Mouse (Mus musculus) heart, postnatal 0 days (tissue): ENCODE results near the gene Ifnb1. TPM values are rescaled to one million over a fixed set of nuclear protein-coding genes. Genes with fewer than 3 reads are reported as not detected.

Experiments used
- ATAC-seq: fragments of 200-750 bp; cut with Nextera tagmentation; 2 replicates; pipeline ENCODE4 v1.8.0; 2017; ENCODE audit warnings: low read depth, moderate number of reproducible peaks, moderate library complexity; ENCODE audit not compliant: insufficient read depth
- DNase-seq: peaks from one replicate; pipeline ENCODE4 v3.0.0-alpha.2; 2016; ENCODE audit warnings: low spot score
- H3K27ac ChIP-seq: fragments of 300-500 bp; sonication (generic); 2 replicates; pipeline ENCODE4 v1.5.1; 2014; ENCODE audit warnings: low read depth, mild to moderate bottlenecking
- H3K27me3 ChIP-seq: fragments of 300-500 bp; sonication (generic); 2 replicates; pipeline ENCODE4 v1.6.1; 2014; ENCODE audit warnings: low read length, mixed read lengths; ENCODE audit not compliant: control insufficient read depth, insufficient read depth
- H3K36me3 ChIP-seq: fragments of 300-500 bp; sonication (generic); replicated peaks from 2 replicates; pipeline ENCODE4 v1.6.1; 2014; ENCODE audit warnings: low read length, mixed read lengths; ENCODE audit not compliant: control insufficient read depth, insufficient read depth
- H3K4me1 ChIP-seq: fragments of 300-500 bp; sonication (generic); 2 replicates; pipeline ENCODE4 v1.6.1; 2014; ENCODE audit warnings: antibody characterized with exemption; ENCODE audit not compliant: control insufficient read depth, insufficient read depth
- H3K4me2 ChIP-seq: fragments of 300-500 bp; sonication (generic); 2 replicates; pipeline ENCODE4 v1.6.1; 2014; ENCODE audit warnings: low read depth, mild to moderate bottlenecking, low read length, moderate library complexity
- H3K4me3 ChIP-seq: fragments of 300-500 bp; sonication (generic); 2 replicates; pipeline ENCODE4 v1.5.1; 2014; ENCODE audit warnings: low read depth, low read length
- H3K9ac ChIP-seq: fragments of 300-500 bp; sonication (generic); replicated peaks from 2 replicates; pipeline ENCODE4 v1.6.1; 2014; ENCODE audit warnings: low read depth, low read length, mixed read lengths
- H3K9me3 ChIP-seq: fragments of 300-500 bp; sonication (generic); replicated peaks from 2 replicates; pipeline ENCODE4 v1.6.1; 2016; ENCODE audit warnings: low read length; ENCODE audit not compliant: control insufficient read depth
- CTCF ChIP-seq: IDR thresholded peaks from 2 replicates; pipeline ENCODE4 v1.5.1; 2016; ENCODE audit warnings: antibody characterized with exemption, control low read depth, low read depth
- EP300 ChIP-seq: IDR thresholded peaks from 2 replicates; pipeline ENCODE4 v1.6.1; 2016; ENCODE audit warnings: antibody characterized with exemption, low read depth
- WGBS: fragments of 180-500 bp; shearing (Covaris S2); extraction: QIAGEN DNeasy Blood & Tissue Kit; methylation state at CpG from one replicate; pipeline ENCODE4 v1.1.7; 2014; 5-methylcytosine and 5-hydroxymethylcytosine counted together
- polyA plus RNA-seq: library from polyadenylated mRNA; unstranded; fragments of >200 nt; fragmentation: Nextera tagmentation; extraction: Ambion mirVana; gene quantifications from 2 replicates; pipeline ENCODE4 v1.2.1, GENCODE M21; 2015
- total RNA-seq: library from RNA; depleted of rRNA; stranded (reverse); fragments of >200 nt; gene quantifications from 2 replicates; pipeline ENCODE4 v1.2.3, GENCODE M21; 2014; ENCODE audit warnings: low replicate concordance

Ifnb1 gene
- total and polyA plus RNA-seq, 2 experiments from 2014 or later: not detected

GRCm38 (mm10) chr4:88543649-88544234 lies 21.2 kb upstream of the Ifnb1 start:
- H3K27ac ChIP-seq: no peak overlapping the region
- no peaks in the 10 kb centered on the region for H3K36me3 ChIP-seq
- 50% methylated on average over 2 of the region's 2 CpGs for WGBS
- H3K4me1 ChIP-seq: no peaks in the 10 kb centered on the region
- no peak overlapping the region for H3K9ac ChIP-seq
- ATAC-seq (no peak), DNase-seq (peak; percentile 84)
- no peaks in the 10 kb centered on the region for H3K27me3 ChIP-seq
- TF ChIP-seq CTCF: peak; percentile 94
- no peak for TF ChIP-seq EP300
- H3K4me2 ChIP-seq: no peak overlapping the region
- no peak overlapping the region for H3K4me3 ChIP-seq
- H3K9me3 ChIP-seq: no peaks in the 10 kb centered on the region

GRCm38 (mm10) chr4:88537328-88537727 lies 14.8 kb upstream of the Ifnb1 start:
- ATAC-seq (peak; percentile 36; the same call in 1 of the 2 replicates), DNase-seq (peak; percentile 51)
- Histone ChIP-seq H3K4me1 (no peaks in the 10 kb centered on the region), H3K4me3 (no peak overlapping the region), H3K9me3 (no peaks in the 10 kb centered on the region), H3K27ac (peak overlapping the region; percentile 53), H3K36me3 (no peaks in the 10 kb centered on the region), H3K4me2 (peak overlapping the region; percentile 44), H3K9ac (no peak overlapping the region), H3K27me3 (no peaks in the 10 kb centered on the region)
- no peak for TF ChIP-seq EP300
- 36% methylated on average over 12 of the region's 12 CpGs for WGBS

- DNase-seq (no peak), ATAC-seq (no peak)
- TF ChIP-seq CTCF (no peak), EP300 (no peak)
- no peak overlapping the region for H3K9ac ChIP-seq
- WGBS: 51% methylated on average over 7 of the region's 7 CpGs
- H3K27me3 ChIP-seq: no peaks in the 10 kb centered on the region
- no peaks in the 10 kb centered on the region for H3K9me3 ChIP-seq
- H3K36me3 ChIP-seq: no peaks in the 10 kb centered on the region
- peak overlapping the region; percentile 53; the same call in 1 of the 2 replicates for H3K27ac ChIP-seq
- H3K4me3 ChIP-seq: no peak overlapping the region
- no peak overlapping the region for H3K4me2 ChIP-seq
- no peaks in the 10 kb centered on the region for H3K4me1 ChIP-seq
Measured at GRCm38 (mm10) chr4:88536640-88537039, 14.1 kb upstream of the Ifnb1 start.

- Histone ChIP-seq H3K4me3 (no peak overlapping the region), H3K9ac (no peak overlapping the region), H3K4me1 (no peaks in the 10 kb centered on the region), H3K27me3 (no peaks in the 10 kb centered on the region), H3K9me3 (no peaks in the 10 kb centered on the region), H3K4me2 (no peak overlapping the region), H3K36me3 (no peaks in the 10 kb centered on the region), H3K27ac (no peak overlapping the region)
- WGBS: 77% methylated on average over 1 of the region's 1 CpGs
- no peak for ATAC-seq
- TF ChIP-seq EP300 (no peak), CTCF (no peak)
- DNase-seq: no peak
Measured at GRCm38 (mm10) chr4:88535742-88536141, 13.2 kb upstream of the Ifnb1 start.

GRCm38 (mm10) chr4:88534903-88535302 lies 12.3 kb upstream of the Ifnb1 start:
- no peak overlapping the region for H3K9ac ChIP-seq
- WGBS: 74% methylated on average over 1 of the region's 1 CpGs
- H3K4me3 ChIP-seq: no peak overlapping the region
- H3K36me3 ChIP-seq: no peaks in the 10 kb centered on the region
- ATAC-seq (no peak), DNase-seq (no peak)
- no peaks in the 10 kb centered on the region for H3K4me1 ChIP-seq
- H3K9me3 ChIP-seq: no peaks in the 10 kb centered on the region
- H3K4me2 ChIP-seq: no peak overlapping the region
- TF ChIP-seq EP300 (no peak), CTCF (no peak)
- no peak overlapping the region for H3K27ac ChIP-seq
- no peaks in the 10 kb centered on the region for H3K27me3 ChIP-seq

GRCm38 (mm10) chr4:88533499-88533898 lies 10.9 kb upstream of the Ifnb1 start:
- H3K4me1 ChIP-seq: no peaks in the 10 kb centered on the region
- H3K4me2 ChIP-seq: no peak overlapping the region
- no peaks in the 10 kb centered on the region for H3K9me3 ChIP-seq
- TF ChIP-seq CTCF (no peak), EP300 (no peak)
- ATAC-seq (no peak), DNase-seq (no peak)
- H3K9ac ChIP-seq: no peak overlapping the region
- H3K36me3 ChIP-seq: no peaks in the 10 kb centered on the region
- no peak overlapping the region for H3K4me3 ChIP-seq
- H3K27me3 ChIP-seq: no peaks in the 10 kb centered on the region
- no peak overlapping the region for H3K27ac ChIP-seq
- WGBS: 85% methylated on average over 2 of the region's 2 CpGs
